In the genomic region with DNA sequence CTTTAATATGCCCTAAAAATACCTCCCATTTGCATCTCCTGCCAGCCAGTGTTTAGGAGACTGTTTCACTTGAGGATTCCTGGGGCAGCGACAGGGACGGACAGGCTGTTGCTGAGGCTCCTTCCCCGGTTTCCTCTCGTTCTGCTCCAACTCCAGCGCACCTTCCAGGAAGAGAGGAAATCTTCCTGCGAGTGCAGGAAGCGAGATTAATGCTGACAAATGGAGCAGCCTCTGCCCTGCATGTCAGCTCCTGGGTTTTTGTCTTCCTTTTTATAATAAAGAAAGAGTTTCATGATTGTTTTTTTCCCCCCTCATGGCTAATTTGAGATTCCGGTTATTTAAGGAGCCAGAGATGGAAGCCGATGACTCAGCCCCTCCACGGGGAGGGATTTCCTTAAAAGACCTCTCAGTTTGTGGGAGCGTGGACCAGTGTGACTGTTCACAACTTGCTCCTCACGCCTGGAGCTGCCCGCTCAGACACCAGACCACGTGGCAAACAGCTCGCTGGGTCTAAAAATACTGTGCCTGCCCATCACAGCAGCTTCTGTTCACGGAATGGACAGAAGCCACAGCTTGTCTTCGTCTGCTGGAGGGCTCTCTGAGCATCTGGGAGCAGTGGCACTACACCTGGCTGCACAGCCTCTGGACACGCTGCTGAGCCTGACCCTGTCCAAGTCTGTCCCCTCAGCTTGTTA, we compare ENCODE assay signal across 7 mouse cellular contexts. TPM values are rescaled to one million over a fixed set of nuclear protein-coding genes. Genes with fewer than 3 reads are reported as not detected.
DNase-seq lines count a peak whose midpoint lies in the region; ATAC-seq and TF ChIP-seq lines count a peak whose summit lies in the region.

No protein-coding gene starts in this region.

- intact Hi-C loops in gastrocnemius, adult 2 months (cut with DNase I) = loop anchor here (2.0 kb wide), 1 partner anchor 74 kb away; no protein-coding TSS in a partner anchor

- TF ChIP-seq CTCF in gastrocnemius, adult 2 months (IDR thresholded peaks at IDR 0.05) = no peak
- no peak for TF ChIP-seq CTCF in olfactory bulb, adult 2 months (IDR thresholded peaks at IDR 0.05; ENCODE audit: insufficient read depth, low read depth, low read length)

- H3K4me1 ChIP-seq in hindbrain, embryonic 14.5 days (replicated peaks; ENCODE audit: control insufficient read depth, insufficient read depth, low read length) = 0 out of 2 replicates have a peak, but pooled peaks cover 4% of the 10 kb centered on the region
- peaks cover 41% of the 10 kb centered on the region for H3K4me1 ChIP-seq in olfactory bulb, adult 2 months (ENCODE audit: control insufficient read depth, insufficient read depth, low read length)

- DNase-seq in adrenal gland, postnatal 10 days = peak; percentile 39
- peak; percentile 60 to 70 for DNase-seq in cerebellum, adult 18-20 months
- DNase-seq in gastrocnemius, adult 2 months = peak; percentile 76
- no peak for DNase-seq in hindbrain, embryonic 14.5 days (ENCODE audit: low spot score)
- DNase-seq in layer of hippocampus, postnatal 36 days = peak; percentile 40 to 44

- H3K4me3 ChIP-seq in gastrocnemius, adult 2 months = peak overlapping the region; percentile 55
- no peak overlapping the region for H3K4me3 ChIP-seq in hindbrain, embryonic 14.5 days (replicated peaks; ENCODE audit: low read length)
- peak overlapping the region; percentile 22; the same call in 1 of the 2 replicates for H3K4me3 ChIP-seq in olfactory bulb, adult 2 months (ENCODE audit: insufficient read depth, low read depth, low read length)

- 42% methylated on average over 18 of the region's 18 CpGs for WGBS in hindbrain, embryonic 14.5 days
- WGBS in olfactory bulb, adult 2 months = 7% methylated on average over 18 of the region's 18 CpGs

- no peaks in the 10 kb centered on the region for H3K27me3 ChIP-seq in hindbrain, embryonic 14.5 days (ENCODE audit: control insufficient read depth, insufficient read depth, low read length)

- TF ChIP-seq POLR2A in olfactory bulb, adult 2 months (IDR thresholded peaks at IDR 0.05; ENCODE audit: insufficient read depth, low read depth, low read length) = no peak

- no peaks in the 10 kb centered on the region for H3K9me3 ChIP-seq in hindbrain, embryonic 14.5 days (ENCODE audit: control insufficient read depth, low read length)

- H3K36me3 ChIP-seq in hindbrain, embryonic 14.5 days (replicated peaks; ENCODE audit: control insufficient read depth, insufficient read depth) = no peaks in the 10 kb centered on the region

- H3K4me2 ChIP-seq in hindbrain, embryonic 14.5 days (replicated peaks) = peak overlapping the region; percentile 41

- no peak for ATAC-seq in hindbrain, embryonic 14.5 days (ENCODE audit: low FRiP score)
- no peak for ATAC-seq in monocyte, adult 5-6 weeks (replicated peaks; ENCODE audit: insufficient number of reproducible peaks, low FRiP score, low TSS enrichment, poor library complexity, severe bottlenecking)

- H3K27ac ChIP-seq in gastrocnemius, adult 2 months = peak overlapping the region; percentile 83
- peak overlapping the region; percentile 51; the same call in 1 of the 2 replicates for H3K27ac ChIP-seq in hindbrain, embryonic 14.5 days
- H3K27ac ChIP-seq in olfactory bulb, adult 2 months (ENCODE audit: insufficient read depth, low read depth, low read length) = peak overlapping the region; percentile 93

- peak overlapping the region; percentile 36; the same call in 1 of the 2 replicates for H3K9ac ChIP-seq in hindbrain, embryonic 14.5 days

RNA-seq across cellular contexts. Expression of a gene that starts 16.5 kb away (rescaled TPM):
- total RNA-seq in adrenal gland, postnatal 10 days (2021) = 10 to 100 TPM; 16.7 to 18.2 TPM
- total RNA-seq in gastrocnemius, adult 2 months (2021) = 1 to 10 TPM; 6.6 to 8.9 TPM
- 20.6 and 20.7 TPM in 2 replicates for polyA plus RNA-seq in hindbrain, embryonic 14.5 days (2014; fragmentation: Nextera tagmentation; extraction: Ambion mirVana)
- 100 to 1,000 TPM; 113 to 117 TPM for total RNA-seq in layer of hippocampus, postnatal 36 days (2021)
- polyA plus RNA-seq in olfactory bulb, adult 2 months (2012; ENCODE audit: insufficient read depth, insufficient read length, low replicate concordance, missing spikeins) = 127 TPM in 1 of 2 replicates, not detected in the other
- total RNA-seq in monocyte, adult 5-6 weeks (2017) = 0.11 to 1.6 TPM (median 0.38 TPM) in 3 replicates

Comparison
In these comparisons a context has a peak if more than half of its experiments do, and no peak if none do; other contexts are left out.
1. RNA of a gene that starts 16.5 kb away (total RNA-seq): 113 to 117 TPM in layer of hippocampus, postnatal 36 days; 16.7 to 18.2 TPM in adrenal gland, postnatal 10 days, 6.6 to 8.9 TPM in gastrocnemius, adult 2 months and 0.11 to 1.6 TPM in monocyte, adult 5-6 weeks; every median in the first group is over 4 times any median in the second.
2. Peak in every context shown above with its lines, with median percentiles within 50 percentile points of each other: H3K27ac ChIP-seq.